Mouse (Mus musculus) thymus, adult 2 months (tissue): ENCODE measurements around the gene Nmt1.

Experiments used
- CTCF ChIP-seq: fragments of 200-500 bp; IDR thresholded peaks from 2 replicates; pipeline ENCODE4 v1.5.1; 2012; ENCODE audit warnings: mild to moderate bottlenecking, control low read depth, low read length, moderate library complexity, borderline replicate concordance; ENCODE audit not compliant: control insufficient read depth, poor library complexity, insufficient read depth; ENCODE audit errors: extremely low read depth
- POLR2A ChIP-seq: fragments of 200-500 bp; IDR thresholded peaks from 2 replicates; pipeline ENCODE4 v1.6.1; 2012; ENCODE audit warnings: mild to moderate bottlenecking, low read length, control low read depth, moderate library complexity; ENCODE audit not compliant: control insufficient read depth, poor library complexity, insufficient read depth; ENCODE audit errors: extremely low read depth

- TF ChIP-seq CTCF (no peak), POLR2A (no peak)
Measured at GRCm38 (mm10) chr11:103095107-103095670, 67.2 kb downstream of the Nmt1 start.
